Mouse (Mus musculus) liver, embryonic 14.5 days (tissue): Measurements from ENCODE around the gene Rtn4r.

Experiments
- CTCF ChIP-seq: IDR thresholded peaks from 2 replicates; pipeline ENCODE4 v1.5.1; 2016; ENCODE audit warnings: antibody characterized with exemption, low read depth, control low read depth
- EP300 ChIP-seq: IDR thresholded peaks from 2 replicates; pipeline ENCODE4 v1.6.1; 2016; ENCODE audit warnings: antibody characterized with exemption, low read depth

GRCm38 (mm10) chr16:18197881-18198280 is 70.4 kb downstream of the Rtn4r start:
- TF ChIP-seq CTCF (no peak), EP300 (no peak)
